Mouse (Mus musculus): ENCODE results near the gene Cox15.

Gene Cox15

GRCm38 (mm10) chr19:43752489-43753225 lies at the start of gene Cox15, which contains the start of gene Cutc:
Cox15 (minus strand) TSS chr19:43753000.
Cutc (plus strand) TSS chr19:43752996.
- peak; percentile 99 for DNase-seq

DNA sequence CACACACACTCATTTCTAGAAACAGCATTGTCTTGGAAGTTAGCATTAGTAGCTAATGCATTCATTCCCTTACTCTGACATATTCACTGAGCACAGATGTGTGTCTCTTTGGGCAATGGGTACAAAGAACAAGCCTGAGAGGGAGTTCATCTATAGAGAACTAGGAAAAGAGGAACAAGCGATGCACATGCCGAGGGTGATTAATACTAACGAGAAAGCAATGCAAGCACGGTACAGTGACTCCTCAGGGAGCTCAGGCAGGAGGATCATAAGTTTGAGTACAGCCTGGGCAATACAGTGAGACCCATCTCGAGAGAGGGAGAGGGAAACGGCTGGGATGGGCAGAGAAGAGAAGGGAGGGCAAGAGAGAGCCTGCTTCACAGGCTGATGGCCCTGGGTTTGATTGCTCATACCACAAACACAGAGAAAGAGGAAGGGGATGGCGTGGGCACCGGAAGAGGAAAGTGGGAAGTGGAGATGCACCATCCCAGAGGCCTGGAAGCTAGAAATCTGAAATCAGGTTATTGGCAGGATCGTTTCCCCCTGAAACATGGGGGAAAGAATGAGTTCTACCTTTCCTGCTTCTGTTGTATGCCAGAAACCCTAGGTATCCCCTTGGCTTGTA lies 48.7 kb upstream of the Cox15 start:
- DNase-seq, result no peak

- DNase-seq, result no peak
These were observed 44.4 kb upstream of the Cox15 start for GRCm38 (mm10) chr19:43797216-43797615.

DNA sequence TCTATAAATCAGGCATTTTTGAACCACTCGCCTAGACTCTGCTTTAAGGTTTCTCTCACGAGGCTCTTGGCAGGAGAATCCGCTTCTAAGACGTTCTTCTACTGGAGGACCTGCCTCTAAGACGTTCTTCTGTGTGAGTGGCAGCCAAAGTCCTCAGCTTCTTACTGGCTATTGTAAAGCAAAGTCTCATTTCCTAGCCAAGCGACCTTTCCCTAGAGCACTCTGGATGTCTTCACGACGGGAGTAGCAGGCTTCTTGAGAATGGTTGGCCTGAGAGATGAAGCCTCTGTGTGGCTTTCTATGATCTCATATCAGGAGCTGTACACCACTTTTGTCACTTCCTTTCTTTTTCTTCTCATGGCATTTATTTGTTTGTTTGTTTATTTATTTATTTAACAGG lies 42.7 kb upstream of the Cox15 start:
- no peak for DNase-seq

DNA sequence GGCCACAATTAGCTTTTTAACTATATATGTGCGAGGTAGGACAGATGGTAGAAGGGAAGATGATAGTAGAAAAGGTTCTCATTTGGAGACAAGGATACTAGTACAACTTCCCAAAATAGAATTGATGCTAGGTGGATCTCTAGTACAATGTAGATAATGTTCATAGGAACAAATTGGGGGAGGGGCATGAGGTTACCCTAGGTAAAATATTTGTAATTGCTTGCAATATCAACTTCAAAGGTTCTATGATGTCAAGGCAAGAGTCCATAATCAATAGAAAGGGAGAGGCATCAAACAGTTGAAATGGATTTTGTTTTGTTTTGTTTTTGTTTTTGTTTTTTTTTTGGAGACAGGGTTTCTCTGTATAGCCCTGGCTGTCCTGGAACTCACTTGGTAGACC lies 41.2 kb upstream of the Cox15 start:
- DNase-seq, result no peak

DNA sequence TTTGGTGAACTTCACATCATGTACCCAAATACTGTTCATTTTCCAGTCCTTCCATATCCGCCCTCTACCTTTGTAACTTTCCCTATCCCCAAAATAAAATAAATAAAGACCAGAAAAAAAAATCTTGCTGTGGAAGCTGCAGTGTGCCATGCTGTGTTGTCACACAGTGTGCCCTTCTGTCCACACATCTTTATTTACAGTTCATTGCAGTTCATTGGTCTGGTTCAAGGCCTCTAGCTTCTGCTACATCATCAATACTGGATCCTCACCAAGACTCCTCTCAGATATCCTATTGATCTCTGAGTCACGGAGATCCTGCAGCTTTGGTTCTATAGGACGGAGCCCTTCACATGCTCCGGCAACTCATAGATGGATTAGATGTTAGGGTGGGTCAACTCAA lies 39.7 kb upstream of the Cox15 start:
- no peak for DNase-seq

GRCm38 (mm10) chr19:43789817-43790216 lies 37.0 kb upstream of the Cox15 start:
- DNase-seq, result no peak

GRCm38 (mm10) chr19:43786249-43787026 lies 33.6 kb upstream of the Cox15 start:
- no peak for DNase-seq

- DNase-seq, result no peak
These were observed 32.0 kb upstream of the Cox15 start for GRCm38 (mm10) chr19:43784761-43785160.

- DNase-seq, result no peak
These were observed 29.2 kb upstream of the Cox15 start, which contains the start of gene Abcc2 for GRCm38 (mm10) chr19:43781980-43782379. Abcc2 (plus strand) TSS chr19:43782192.

DNA sequence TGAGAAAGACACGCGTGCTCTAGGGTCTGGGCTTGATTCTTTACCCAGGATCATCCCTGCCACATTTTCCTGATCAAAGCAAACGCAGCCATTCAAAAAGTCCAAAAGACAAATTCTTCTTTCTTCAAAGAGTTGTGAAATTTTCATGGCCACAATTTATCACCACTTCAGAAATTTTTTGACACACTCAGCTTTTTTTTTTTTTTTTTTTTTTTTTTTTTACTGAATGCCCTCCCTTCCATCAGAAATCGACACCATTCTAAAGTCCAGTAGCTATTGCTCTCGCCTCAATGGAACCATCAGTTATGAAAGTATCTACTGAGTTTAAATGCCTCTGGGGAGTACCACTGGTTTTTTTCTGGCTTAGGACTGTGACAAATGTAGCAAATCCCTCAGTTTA lies 27.6 kb upstream of the Cox15 start:
- DNase-seq, result no peak

DNA sequence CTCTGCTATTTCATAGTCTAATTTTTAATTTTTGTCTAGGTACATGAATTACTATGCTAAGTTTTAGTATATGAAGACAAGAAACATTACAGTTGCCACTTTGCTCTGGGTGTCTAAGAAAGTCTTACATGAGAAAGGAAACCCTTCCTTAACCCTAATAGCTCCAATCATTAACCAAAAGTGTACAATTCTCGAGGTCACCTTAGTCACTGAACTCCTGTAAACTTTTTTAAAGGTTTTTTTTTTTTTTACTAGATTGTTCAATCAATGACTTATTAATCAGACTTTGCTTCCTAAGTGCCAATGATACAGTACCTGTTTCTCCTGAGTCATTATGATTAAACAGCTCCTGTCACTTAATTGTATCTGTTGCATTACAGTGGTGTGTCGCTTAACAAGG lies 24.5 kb upstream of the Cox15 start:
- no peak for DNase-seq

- no peak for DNase-seq
These were observed 23.8 kb upstream of the Cox15 start for GRCm38 (mm10) chr19:43776561-43776960.

DNA sequence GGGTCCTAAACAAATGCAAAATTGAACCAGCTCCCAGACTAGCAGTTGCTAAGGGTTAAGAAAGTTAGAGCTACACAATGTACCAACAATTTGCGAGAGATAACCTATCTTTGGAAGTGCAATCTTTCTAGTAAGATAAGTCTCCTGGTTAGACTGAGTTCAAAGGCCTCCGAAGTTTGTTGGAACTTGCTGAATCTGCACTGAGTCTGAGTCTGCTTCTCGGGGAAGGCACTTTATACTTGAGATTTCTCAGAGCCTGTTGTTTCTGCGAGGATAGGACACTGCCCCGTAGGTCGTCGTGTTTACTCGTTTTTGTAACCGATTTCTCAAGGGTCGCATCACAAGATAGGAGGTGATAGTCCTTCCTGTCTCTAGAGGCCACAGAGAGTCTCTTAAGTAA lies 22.6 kb upstream of the Cox15 start:
- no peak for DNase-seq

DNA sequence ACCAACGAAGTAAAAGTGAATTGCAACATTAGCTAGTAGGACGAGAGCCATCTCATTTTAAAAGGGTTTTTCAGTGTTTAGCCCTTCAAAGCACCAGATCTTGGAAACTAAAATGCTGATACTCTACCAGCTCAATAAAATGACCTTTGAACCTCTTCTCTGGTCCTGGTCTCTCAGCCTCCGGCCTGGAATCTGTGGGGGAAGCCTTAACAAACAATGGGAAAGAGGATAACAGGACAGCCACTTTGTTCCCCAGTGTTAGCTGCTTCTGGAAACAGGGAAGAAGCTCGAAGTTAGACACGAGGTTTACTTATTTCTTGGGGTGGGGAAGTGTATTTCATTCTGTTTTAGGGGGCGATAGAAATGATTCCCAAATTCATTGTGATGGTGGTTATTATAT lies 19.5 kb upstream of the Cox15 start:
- DNase-seq, result no peak

GRCm38 (mm10) chr19:43771499-43771969 lies 18.7 kb upstream of the Cox15 start:
- no peak for DNase-seq

GRCm38 (mm10) chr19:43770584-43770983 lies 17.8 kb upstream of the Cox15 start:
- DNase-seq, result no peak

GRCm38 (mm10) chr19:43769366-43769960 lies 16.7 kb upstream of the Cox15 start:
- DNase-seq, result no peak

DNA sequence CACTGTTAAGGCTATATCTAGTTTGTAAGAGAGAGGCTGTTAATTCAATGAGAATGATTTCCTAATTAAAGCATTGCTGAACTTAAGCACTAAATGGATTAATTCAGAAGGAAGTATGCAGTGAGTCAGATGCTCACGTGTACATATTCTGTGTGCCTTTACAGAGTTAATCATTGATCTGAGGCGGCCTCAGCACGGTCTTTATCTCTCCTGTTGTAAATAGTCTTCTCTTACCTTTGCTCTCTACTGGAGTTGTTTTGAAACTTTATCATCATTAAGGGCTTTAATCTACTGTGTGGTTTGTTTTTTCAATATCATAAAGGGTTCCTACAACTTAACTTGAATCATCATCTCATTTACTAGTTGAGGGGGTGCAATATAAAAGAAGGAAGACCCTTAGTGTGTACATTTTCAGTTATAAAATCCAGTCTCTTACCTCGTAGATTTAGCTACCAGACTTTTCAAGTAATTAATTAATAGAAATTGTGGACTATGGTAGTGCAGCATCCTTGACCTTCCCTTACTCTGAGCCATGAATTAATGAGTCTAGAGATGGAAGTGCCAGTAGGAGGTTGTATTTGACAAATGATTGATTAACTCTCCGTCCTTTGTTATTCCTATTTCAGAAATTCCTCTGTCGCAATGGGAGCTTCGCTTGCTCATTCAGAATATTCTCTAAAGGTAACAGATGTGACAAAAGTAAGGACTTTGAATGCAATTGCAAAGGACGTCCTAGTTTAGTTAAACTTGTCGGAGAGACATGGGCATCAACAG lies 14.9 kb upstream of the Cox15 start:
- no peak for DNase-seq

DNA sequence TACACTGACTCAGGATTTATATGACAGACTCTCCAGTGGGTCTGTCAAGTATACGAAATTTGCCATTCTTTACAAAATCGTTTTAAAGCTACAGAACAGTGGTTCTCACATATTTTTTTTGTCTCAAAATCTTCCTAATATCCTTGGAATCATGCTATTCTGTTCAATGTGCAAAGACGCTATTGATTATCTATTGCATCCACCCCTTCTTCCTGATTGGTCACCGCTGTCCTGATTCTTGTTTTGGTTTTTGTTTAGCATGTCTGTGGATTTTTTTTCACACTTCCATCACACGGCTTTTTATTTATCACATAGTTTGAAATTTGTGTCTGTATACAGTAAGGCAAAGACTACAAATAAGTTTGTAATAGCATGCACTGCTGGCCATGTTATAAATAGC lies 13.7 kb upstream of the Cox15 start:
- no peak for DNase-seq

GRCm38 (mm10) chr19:43762410-43762809 lies 9.6 kb upstream of the Cox15 start:
- no peak for DNase-seq

DNA sequence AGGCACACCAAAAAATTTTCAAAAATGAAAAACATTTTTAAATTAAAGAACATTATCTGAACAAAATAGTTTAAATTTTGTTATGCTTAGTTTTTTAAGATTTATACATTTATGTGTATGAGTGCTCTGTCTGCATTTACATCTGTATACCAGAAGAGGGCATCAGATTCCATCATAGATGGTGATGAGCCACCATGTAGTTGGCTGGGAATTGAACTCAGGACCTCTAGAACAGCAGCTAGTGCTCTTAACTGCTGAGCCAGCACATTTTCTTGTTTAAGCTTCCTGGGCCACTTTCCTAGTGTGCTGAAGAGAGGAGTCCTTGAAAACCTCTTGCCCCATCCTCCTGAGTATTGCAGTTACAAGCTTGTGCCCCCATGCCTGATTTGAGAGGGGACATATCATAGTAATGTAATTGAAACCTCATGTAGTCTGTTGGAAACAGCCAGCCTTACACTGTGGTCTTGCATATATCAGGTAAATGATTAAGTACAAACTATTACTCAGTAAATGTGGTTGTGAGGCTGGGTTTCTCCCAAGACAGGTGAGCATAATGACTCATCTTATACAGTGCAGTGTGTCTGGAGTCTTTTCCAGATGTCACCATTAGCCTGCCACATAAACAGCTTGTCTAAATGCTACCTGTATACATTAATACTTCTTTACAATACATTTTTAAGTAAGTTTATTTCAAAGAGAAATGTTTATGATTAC lies 8.9 kb upstream of the Cox15 start:
- DNase-seq, result no peak
